34 mouse cellular contexts compared by ENCODE assay signal in genomic region chr4:94928743-94929142, GRCm38 (mm10). TPM values are rescaled to one million over a fixed set of nuclear protein-coding genes. Genes with fewer than 3 reads are reported as not detected.
"Had no signal": no experiment of that assay in that cellular context is flagged by ENCODE, and none has a peak within 500 bp of the region (broad histone marks: within the 10 kb centered on the region; RNA-seq: fewer than 3 reads in every experiment).

Gene Eqtn (minus strand): TSS chr4:94928843.

- H3K36me3 ChIP-seq: limb, embryonic 10.5 days; limb, embryonic 12.5 days; limb, embryonic 13.5 days; limb, embryonic 15.5 days; liver, embryonic 12.5 days; liver, embryonic 13.5 days; liver, embryonic 15.5 days; lung, embryonic 15.5 days; midbrain, embryonic 10.5 days; midbrain, embryonic 12.5 days; midbrain, embryonic 13.5 days; midbrain, embryonic 15.5 days had no signal

- H3K4me1 ChIP-seq: limb, embryonic 10.5 days; limb, embryonic 12.5 days; limb, embryonic 13.5 days; limb, embryonic 15.5 days; liver, embryonic 12.5 days; liver, embryonic 13.5 days; liver, embryonic 15.5 days; lung, embryonic 15.5 days; megakaryocyte, embryonic 14.5 days; midbrain, embryonic 10.5 days; midbrain, embryonic 12.5 days; midbrain, embryonic 13.5 days; midbrain, embryonic 15.5 days had no signal

- H3K27me3 ChIP-seq: limb, embryonic 12.5 days; limb, embryonic 13.5 days; limb, embryonic 15.5 days; liver, embryonic 12.5 days; liver, embryonic 13.5 days; liver, embryonic 15.5 days; lung, embryonic 15.5 days; megakaryocyte, embryonic 14.5 days; midbrain, embryonic 12.5 days; midbrain, embryonic 13.5 days; midbrain, embryonic 15.5 days had no signal

- H3K4me3 ChIP-seq: left cerebral cortex, adult 2 months; limb, embryonic 10.5 days; limb, embryonic 12.5 days; limb, embryonic 13.5 days; limb, embryonic 15.5 days; liver, embryonic 12.5 days; liver, embryonic 13.5 days; liver, embryonic 15.5 days; lung, embryonic 15.5 days; megakaryocyte, embryonic 14.5 days; midbrain, embryonic 10.5 days; midbrain, embryonic 12.5 days; midbrain, embryonic 13.5 days; midbrain, embryonic 15.5 days; myocyte had no signal

- H3K27ac ChIP-seq: left cerebral cortex, adult 2 months; limb, embryonic 10.5 days; limb, embryonic 12.5 days; limb, embryonic 13.5 days; limb, embryonic 15.5 days; liver, embryonic 12.5 days; liver, embryonic 13.5 days; liver, embryonic 14.5 days; liver, embryonic 15.5 days; lung, embryonic 15.5 days; macrophage; midbrain, embryonic 10.5 days; midbrain, embryonic 12.5 days; midbrain, embryonic 13.5 days; midbrain, embryonic 15.5 days had no signal

- DNase-seq: left cerebral cortex, postnatal 4 days; liver; liver, embryonic 13.5 days; liver, postnatal 0 days; lung, adult 18-20 months; lung, adult 2 months; lung, embryonic 14.5 days; lung, postnatal 10 days; lung, postnatal 14 days; lung, postnatal 36 days; lung, postnatal 4 days; midbrain, embryonic 14.5 days had no signal

RNA-seq across cellular contexts. Expression of gene Eqtn, which starts in this region (rescaled TPM):
- polyA plus RNA-seq: limb, embryonic 10.5 days; limb, embryonic 11.5 days; limb, embryonic 12.5 days; limb, embryonic 15.5 days; liver, embryonic 11.5 days; liver, embryonic 12.5 days; liver, embryonic 13.5 days; liver, embryonic 15.5 days; liver, embryonic 16.5 days; liver, postnatal 0 days; lung, adult 2 months; lung, embryonic 14.5 days; lung, embryonic 15.5 days; lung, embryonic 16.5 days; lung, postnatal 0 days; midbrain, embryonic 11.5 days; midbrain, embryonic 13.5 days; myocyte had no signal
